Mouse (Mus musculus): ENCODE data around the gene Ntng1.

- no peak for TF ChIP-seq CTCF (IDR thresholded peaks at IDR 0.05; ENCODE audit: borderline replicate concordance, extremely low read depth, insufficient read depth, insufficient read length)
- no peak for TF ChIP-seq POLR2A (IDR thresholded peaks at IDR 0.05; ENCODE audit: borderline replicate concordance, extremely low read depth, insufficient read depth, insufficient read length, poor library complexity, severe bottlenecking)
Measured at GRCm38 (mm10) chr3:110094407-110094806, 49.4 kb downstream of the Ntng1 start.
